ENCODE assay signal across 8 mouse cellular contexts in the genomic region with DNA sequence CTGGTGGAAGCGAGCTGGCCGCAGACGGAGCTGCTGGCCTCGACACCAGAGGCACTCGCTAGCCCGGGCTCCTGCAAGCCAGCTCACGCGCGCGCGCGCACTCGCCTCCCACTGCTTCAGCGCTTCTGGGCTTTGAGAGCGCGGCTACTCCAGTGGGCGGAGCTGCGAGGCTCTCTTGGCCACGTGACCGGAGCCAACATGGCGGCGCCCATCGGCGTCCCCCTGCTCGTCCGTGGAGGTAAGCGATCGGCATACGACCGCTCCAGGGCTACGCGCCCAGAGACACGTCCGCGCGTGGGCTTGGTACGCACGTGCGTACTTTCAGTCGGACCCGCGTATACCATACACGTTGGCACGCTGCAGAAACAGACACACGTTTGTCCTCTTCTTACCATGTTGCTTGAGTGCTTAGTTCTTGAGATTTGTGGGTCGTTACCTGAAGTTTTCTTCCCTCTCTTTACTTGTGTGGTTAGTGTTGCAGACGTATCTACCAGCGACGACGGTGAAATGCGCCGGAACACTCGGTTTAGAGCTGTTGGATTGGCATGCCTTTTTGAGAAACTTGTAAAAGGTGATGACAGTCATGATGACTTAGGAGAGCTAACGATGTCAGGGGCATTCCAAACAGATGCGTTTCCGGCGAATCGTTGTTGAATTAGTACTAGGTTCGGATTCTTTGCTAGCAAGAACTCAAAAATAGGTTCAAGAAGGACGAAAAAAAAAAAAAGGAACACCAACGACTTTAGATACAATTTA. TPM values are rescaled to one million over a fixed set of nuclear protein-coding genes. Genes with fewer than 3 reads are reported as not detected.
DNase-seq lines count a peak whose midpoint lies in the region; ATAC-seq and TF ChIP-seq lines count a peak whose summit lies in the region.

A gene (plus strand): TSS at position 116 of the 756 bp plus-strand sequence.

- H3K9ac ChIP-seq in heart, embryonic 15.5 days = peak within 1 kb of the TSS; percentile 63
- H3K9ac ChIP-seq in liver, embryonic 14.5 days (replicated peaks) = peak within 1 kb of the TSS; percentile 83
- H3K9ac ChIP-seq in neural tube, embryonic 11.5 days (ENCODE audit: low read length) = peak within 1 kb of the TSS; percentile 44
- H3K9ac ChIP-seq in stomach, postnatal 0 days (ENCODE audit: low read length) = peak within 1 kb of the TSS; percentile 55

- peaks cover 29% of the 10 kb centered on the region for H3K27me3 ChIP-seq in forebrain, embryonic 10.5 days (ENCODE audit: poor library complexity, severe bottlenecking)
- peaks cover 18% of the 10 kb centered on the region for H3K27me3 ChIP-seq in heart, embryonic 15.5 days
- H3K27me3 ChIP-seq in liver, embryonic 14.5 days (ENCODE audit: control insufficient read depth, insufficient read depth, low read length) = 0 out of 2 replicates have a peak, but pooled peaks cover 4% of the 10 kb centered on the region
- no peaks in the 10 kb centered on the region for H3K27me3 ChIP-seq in neural tube, embryonic 11.5 days (ENCODE audit: control insufficient read depth, insufficient read depth, low read length)
- H3K27me3 ChIP-seq in stomach, postnatal 0 days (ENCODE audit: control insufficient read depth, insufficient read depth, low read length) = no peaks in the 10 kb centered on the region

- H3K4me1 ChIP-seq in forebrain, embryonic 10.5 days = peaks cover 25% of the 10 kb centered on the region
- no peaks in the 10 kb centered on the region; the same call in none of the 2 replicates for H3K4me1 ChIP-seq in heart, embryonic 15.5 days (replicated peaks)
- H3K4me1 ChIP-seq in liver, embryonic 14.5 days (replicated peaks; ENCODE audit: control insufficient read depth in 2 of 2, insufficient read depth in 2 of 2, low read length in 1 of 2) = peaks cover 13 to 18% of the 10 kb centered on the region in 2 experiments
- H3K4me1 ChIP-seq in neural tube, embryonic 11.5 days (ENCODE audit: control insufficient read depth, insufficient read depth, low read length) = no peaks in the 10 kb centered on the region
- H3K4me1 ChIP-seq in stomach, postnatal 0 days (replicated peaks; ENCODE audit: control insufficient read depth, insufficient read depth) = no peaks in the 10 kb centered on the region; the same call in 1 of the 2 replicates

- peak within 1 kb of the TSS; percentile 78 for H3K4me3 ChIP-seq in forebrain, embryonic 10.5 days
- H3K4me3 ChIP-seq in heart, embryonic 15.5 days = peak within 1 kb of the TSS; percentile 69
- H3K4me3 ChIP-seq in liver, embryonic 14.5 days (ENCODE audit: insufficient read depth in 1 of 2, low read depth in 2 of 2, low read length in 2 of 2) = peak within 1 kb of the TSS; percentile 74 to 91
- H3K4me3 ChIP-seq in neural tube, embryonic 11.5 days (ENCODE audit: low read depth, low read length) = peak within 1 kb of the TSS; percentile 62
- peak within 1 kb of the TSS; percentile 53 for H3K4me3 ChIP-seq in stomach, postnatal 0 days (ENCODE audit: low read depth, low read length)

- peak within 1 kb of the TSS; percentile 82 for H3K4me2 ChIP-seq in heart, embryonic 15.5 days
- H3K4me2 ChIP-seq in liver, embryonic 14.5 days (ENCODE audit: low read depth) = peak within 1 kb of the TSS; percentile 95
- peak within 1 kb of the TSS; percentile 59 for H3K4me2 ChIP-seq in neural tube, embryonic 11.5 days (ENCODE audit: low read depth)
- H3K4me2 ChIP-seq in stomach, postnatal 0 days (replicated peaks; ENCODE audit: low read depth) = peak within 1 kb of the TSS; percentile 79

- no peaks in the 10 kb centered on the region for H3K36me3 ChIP-seq in forebrain, embryonic 10.5 days (replicated peaks)
- H3K36me3 ChIP-seq in heart, embryonic 15.5 days = no peaks in the 10 kb centered on the region
- no peaks in the 10 kb centered on the region for H3K36me3 ChIP-seq in liver, embryonic 14.5 days (replicated peaks; ENCODE audit: control insufficient read depth, insufficient read depth, low read depth)
- no peaks in the 10 kb centered on the region for H3K36me3 ChIP-seq in neural tube, embryonic 11.5 days (ENCODE audit: control insufficient read depth, insufficient read depth, low read length)
- no peaks in the 10 kb centered on the region for H3K36me3 ChIP-seq in stomach, postnatal 0 days (ENCODE audit: control insufficient read depth, insufficient read depth, low read length)

- TF ChIP-seq EP300 in liver, embryonic 14.5 days (IDR thresholded peaks at IDR 0.05; ENCODE audit: low read depth) = 0 out of 2 replicates have a peak, but pooled peaks have one; percentile 27
- TF ChIP-seq EP300 in stomach, postnatal 0 days (optimal IDR thresholded peaks at IDR 0.05) = no peak

- peak; percentile 51 for TF ChIP-seq CTCF in liver, embryonic 14.5 days (IDR thresholded peaks at IDR 0.05; ENCODE audit: low read depth)
- peak; percentile 26; the same call in 1 of the 2 replicates for TF ChIP-seq CTCF in stomach, postnatal 0 days (IDR thresholded peaks at IDR 0.05; ENCODE audit: low read depth)

- peak within 1 kb of the TSS; percentile 87 for H3K27ac ChIP-seq in forebrain, embryonic 10.5 days
- peak within 1 kb of the TSS; percentile 51 for H3K27ac ChIP-seq in heart, embryonic 15.5 days
- peak within 1 kb of the TSS; percentile 81 for H3K27ac ChIP-seq in liver, embryonic 14.5 days
- H3K27ac ChIP-seq in neural tube, embryonic 11.5 days (ENCODE audit: low read depth, low read length) = 0 out of 2 replicates have a peak within 1 kb of the TSS, but pooled peaks have one; percentile 35
- H3K27ac ChIP-seq in stomach, postnatal 0 days (replicated peaks) = no peak within 1 kb of the TSS

- DNase-seq in CD8-positive naive resting alpha-beta T cell, adult 2 months (ENCODE audit: low read depth in 2 of 2, low spot score in 2 of 2) = peak; percentile 84 to 88
- DNase-seq in c-Kit-positive CD71-negative TER-119-negative erythroid progenitor cells, embryonic 14.5 days (ENCODE audit: low read depth) = peak; percentile 86
- DNase-seq in forebrain, embryonic 10.5 days (ENCODE audit: extremely low spot score, low spot score) = peak; percentile 97
- DNase-seq in kidney, postnatal 25 days = peak; percentile 96 to 97
- DNase-seq in liver, embryonic 14.5 days (ENCODE audit: low read depth in 3 of 3, low spot score in 3 of 3) = peak; percentile 92
- DNase-seq in neural tube, embryonic 11.5 days (ENCODE audit: low spot score) = peak; percentile 98
- peak; percentile 95 for DNase-seq in stomach, postnatal 0 days (ENCODE audit: low spot score)

- H3K9me3 ChIP-seq in forebrain, embryonic 10.5 days = no peaks in the 10 kb centered on the region
- no peaks in the 10 kb centered on the region for H3K9me3 ChIP-seq in heart, embryonic 15.5 days (replicated peaks)
- H3K9me3 ChIP-seq in liver, embryonic 14.5 days (ENCODE audit: control insufficient read depth, low read length) = no peaks in the 10 kb centered on the region
- H3K9me3 ChIP-seq in neural tube, embryonic 11.5 days (ENCODE audit: control insufficient read depth, low read length) = no peaks in the 10 kb centered on the region
- H3K9me3 ChIP-seq in stomach, postnatal 0 days (ENCODE audit: control insufficient read depth, low read length) = no peaks in the 10 kb centered on the region

- WGBS in forebrain, embryonic 10.5 days = under 1% methylated on average over 61 of the region's 61 CpGs
- WGBS in heart, embryonic 15.5 days = under 1% methylated on average over 61 of the region's 61 CpGs
- under 1% methylated on average over 61 of the region's 61 CpGs for WGBS in liver, embryonic 14.5 days (ENCODE audit: insufficient replicate concordance)
- WGBS in neural tube, embryonic 11.5 days = under 1% methylated on average over 61 of the region's 61 CpGs
- under 1% methylated on average over 61 of the region's 61 CpGs for WGBS in stomach, postnatal 0 days

- ATAC-seq in heart, embryonic 15.5 days (replicated peaks; ENCODE audit: insufficient number of reproducible peaks, insufficient read depth, low FRiP score, low read depth) = peak; percentile 94
- peak; percentile 92 for ATAC-seq in liver, embryonic 14.5 days (ENCODE audit: insufficient read depth)
- ATAC-seq in neural tube, embryonic 11.5 days (ENCODE audit: insufficient read depth, low FRiP score, low TSS enrichment) = peak; percentile 98
- ATAC-seq in stomach, postnatal 0 days (ENCODE audit: low FRiP score, low TSS enrichment) = peak; percentile 98

RNA-seq across cellular contexts. Expression of the gene that starts here (rescaled TPM):
- polyA plus RNA-seq in forebrain, embryonic 10.5 days (2016; fragmentation: Nextera tagmentation; extraction: Ambion mirVana) = 26.7 and 27.9 TPM in 2 replicates
- polyA plus RNA-seq in heart, embryonic 15.5 days (2015; fragmentation: Nextera tagmentation; extraction: Ambion mirVana) = 38.7 and 39.3 TPM in 2 replicates
- polyA plus RNA-seq in liver, embryonic 14.5 days (2012; rRNA removed) = 20.8 and 29.9 TPM in 2 replicates
- polyA plus RNA-seq in liver, embryonic 14.5 days (2014; fragmentation: Nextera tagmentation; extraction: Ambion mirVana) = 22.2 TPM in 2 replicates
- 33.2 and 36.1 TPM in 2 replicates for polyA plus RNA-seq in neural tube, embryonic 11.5 days (2014; fragmentation: Nextera tagmentation; extraction: Ambion mirVana)
- 16.2 and 17.0 TPM in 2 replicates for polyA plus RNA-seq in stomach, postnatal 0 days (2015; fragmentation: Nextera tagmentation; extraction: Ambion mirVana)
